Comparison of ENCODE assay signal across 37 mouse cellular contexts in genomic region chr17:31247144-31247543, GRCm38 (mm10). TPM values are rescaled to one million over a fixed set of nuclear protein-coding genes. Genes with fewer than 3 reads are reported as not detected.
DNase-seq lines count a peak whose midpoint lies in the region; ATAC-seq and TF ChIP-seq lines count a peak whose summit lies in the region.
"Had no signal": no experiment of that assay in that cellular context is flagged by ENCODE, and none has a peak within 500 bp of the region (broad histone marks: within the 10 kb centered on the region; RNA-seq: fewer than 3 reads in every experiment).

No protein-coding gene starts in this region.

- H3K4me3 ChIP-seq in lung, embryonic 14.5 days (ENCODE audit: low read depth, low read length), result no peak overlapping the region
- H3K4me3 ChIP-seq in embryonic facial prominence, embryonic 10.5 days, result no peak overlapping the region; the same call in 1 of the 2 replicates
- no peak overlapping the region for H3K4me3 ChIP-seq in stomach, postnatal 0 days (ENCODE audit: low read depth, low read length)
- H3K4me3 ChIP-seq: embryonic facial prominence, embryonic 15.5 days; heart, embryonic 12.5 days; hindbrain, embryonic 10.5 days; limb, embryonic 13.5 days; megakaryocyte, embryonic 14.5 days; midbrain, embryonic 13.5 days; neural tube, embryonic 13.5 days had no signal

- no peaks in the 10 kb centered on the region for H3K27me3 ChIP-seq in lung, embryonic 14.5 days (ENCODE audit: insufficient read depth, low read length)
- H3K27me3 ChIP-seq in embryonic facial prominence, embryonic 10.5 days (replicated peaks; ENCODE audit: low read depth, poor library complexity, severe bottlenecking), result no peaks in the 10 kb centered on the region
- no peaks in the 10 kb centered on the region for H3K27me3 ChIP-seq in stomach, postnatal 0 days (ENCODE audit: control insufficient read depth, insufficient read depth, low read length)
- H3K27me3 ChIP-seq: embryonic facial prominence, embryonic 15.5 days; limb, embryonic 13.5 days; megakaryocyte, embryonic 14.5 days; midbrain, embryonic 13.5 days; neural tube, embryonic 13.5 days had no signal

- no peak for TF ChIP-seq CTCF in lung, embryonic 14.5 days (IDR thresholded peaks at IDR 0.05; ENCODE audit: low read depth)
- no peak for TF ChIP-seq CTCF in stomach, postnatal 0 days (IDR thresholded peaks at IDR 0.05; ENCODE audit: low read depth)

- no peaks in the 10 kb centered on the region for H3K9me3 ChIP-seq in lung, embryonic 14.5 days (ENCODE audit: low read depth, low read length)
- no peaks in the 10 kb centered on the region for H3K9me3 ChIP-seq in embryonic facial prominence, embryonic 10.5 days
- no peaks in the 10 kb centered on the region for H3K9me3 ChIP-seq in stomach, postnatal 0 days (ENCODE audit: control insufficient read depth, low read length)
- H3K9me3 ChIP-seq: embryonic facial prominence, embryonic 15.5 days; hindbrain, embryonic 10.5 days; limb, embryonic 13.5 days; neural tube, embryonic 13.5 days had no signal

- ATAC-seq in lung, embryonic 14.5 days (ENCODE audit: insufficient read depth), result no peak
- peak; percentile 47 for ATAC-seq in stomach, postnatal 0 days (ENCODE audit: low FRiP score, low TSS enrichment)
- ATAC-seq: forebrain, embryonic 14.5 days; hindbrain, embryonic 16.5 days; midbrain, embryonic 13.5 days had no signal

- H3K36me3 ChIP-seq in lung, embryonic 14.5 days (ENCODE audit: insufficient read depth), result no peaks in the 10 kb centered on the region
- no peaks in the 10 kb centered on the region for H3K36me3 ChIP-seq in embryonic facial prominence, embryonic 10.5 days (replicated peaks)
- H3K36me3 ChIP-seq in stomach, postnatal 0 days (ENCODE audit: control insufficient read depth, insufficient read depth, low read length), result no peaks in the 10 kb centered on the region
- H3K36me3 ChIP-seq: embryonic facial prominence, embryonic 15.5 days; heart, embryonic 12.5 days; hindbrain, embryonic 10.5 days; limb, embryonic 13.5 days; midbrain, embryonic 13.5 days; neural tube, embryonic 13.5 days had no signal

- DNase-seq in heart, adult 11 months, result peak; percentile 84
- no peak for DNase-seq in heart, postnatal 4 days
- peak; percentile 11 for DNase-seq in lung, embryonic 14.5 days
- no peak for DNase-seq in lung, postnatal 36 days
- peak; percentile 25 for DNase-seq in embryonic facial prominence, embryonic 10.5 days (ENCODE audit: low spot score)
- DNase-seq in stomach, postnatal 0 days (ENCODE audit: low spot score), result no peak
- no peak for DNase-seq in urinary bladder, adult 18-20 months (ENCODE audit: low spot score in 2 of 2)
- no peak for DNase-seq in right cerebral cortex, postnatal 14 days
- DNase-seq: adrenal gland, postnatal 25 days; cerebellum, adult 18-20 months; cerebellum, postnatal 10 days; gastrocnemius, postnatal 25 days; heart, adult 18-20 months; kidney, adult 18-20 months; kidney, postnatal 14 days; layer of hippocampus, adult 9-11 months; lung, postnatal 4 days; right cerebral cortex, postnatal 25 days; thymus, adult 18-20 months; thymus, postnatal 25 days had no signal

- H3K4me2 ChIP-seq in lung, embryonic 14.5 days, result peak overlapping the region; percentile 18; the same call in 1 of the 2 replicates
- H3K4me2 ChIP-seq in stomach, postnatal 0 days (replicated peaks; ENCODE audit: low read depth), result no peak overlapping the region
- H3K4me2 ChIP-seq: embryonic facial prominence, embryonic 15.5 days; heart, embryonic 12.5 days; limb, embryonic 13.5 days; liver, embryonic 11.5 days; midbrain, embryonic 13.5 days; neural tube, embryonic 13.5 days had no signal

- WGBS in lung, embryonic 14.5 days, result 26% methylated on average over 5 of the region's 5 CpGs
- 40% methylated on average over 5 of the region's 5 CpGs for WGBS in embryonic facial prominence, embryonic 10.5 days
- WGBS in stomach, postnatal 0 days, result 21% methylated on average over 5 of the region's 5 CpGs

- TF ChIP-seq EP300 in stomach, postnatal 0 days (optimal IDR thresholded peaks at IDR 0.05), result no peak

- no peaks in the 10 kb centered on the region for H3K4me1 ChIP-seq in lung, embryonic 14.5 days (ENCODE audit: insufficient read depth)
- peaks cover 5% of the 10 kb centered on the region; the same call in 1 of the 2 replicates for H3K4me1 ChIP-seq in embryonic facial prominence, embryonic 10.5 days
- H3K4me1 ChIP-seq in stomach, postnatal 0 days (replicated peaks; ENCODE audit: control insufficient read depth, insufficient read depth), result no peaks in the 10 kb centered on the region
- H3K4me1 ChIP-seq: embryonic facial prominence, embryonic 15.5 days; limb, embryonic 13.5 days; midbrain, embryonic 13.5 days; neural tube, embryonic 13.5 days had no signal

- H3K27ac ChIP-seq in lung, embryonic 14.5 days (ENCODE audit: low read depth), result no peak overlapping the region
- H3K27ac ChIP-seq in embryonic facial prominence, embryonic 10.5 days (replicated peaks), result 0 out of 2 replicates have a peak overlapping the region, but pooled peaks have one; percentile 10
- H3K27ac ChIP-seq in stomach, postnatal 0 days (replicated peaks), result no peak overlapping the region
- H3K27ac ChIP-seq: embryonic facial prominence, embryonic 15.5 days; hindbrain, embryonic 10.5 days; limb, embryonic 13.5 days; midbrain, embryonic 13.5 days; neural tube, embryonic 13.5 days had no signal

- H3K9ac ChIP-seq in lung, embryonic 14.5 days, result no peak overlapping the region
- H3K9ac ChIP-seq in stomach, postnatal 0 days (ENCODE audit: low read length), result no peak overlapping the region
- H3K9ac ChIP-seq: embryonic facial prominence, embryonic 15.5 days; heart, embryonic 12.5 days; limb, embryonic 13.5 days; midbrain, embryonic 13.5 days; neural tube, embryonic 13.5 days had no signal

RNA-seq across cellular contexts. Expression of gene Rsph1, which starts 30.0 kb away (rescaled TPM):
- total RNA-seq in heart, postnatal 4 days (2021), result 1 to 10 TPM; 1.7 to 2.4 TPM
- 0.78 and 0.86 TPM in 2 replicates for polyA plus RNA-seq in lung, embryonic 14.5 days (2014; fragmentation: Nextera tagmentation; extraction: Ambion mirVana)
- 1.8 and 2.1 TPM in 2 replicates for polyA plus RNA-seq in embryonic facial prominence, embryonic 10.5 days (2016; fragmentation: Nextera tagmentation; extraction: Ambion mirVana)
- 0.87 and 0.99 TPM in 2 replicates for polyA plus RNA-seq in stomach, postnatal 0 days (2015; fragmentation: Nextera tagmentation; extraction: Ambion mirVana)
- total RNA-seq: common myeloid progenitor, adult 5-6 weeks had no signal

RNA-seq across cellular contexts. Expression of gene Slc37a1, which starts 39.4 kb away (rescaled TPM):
- 10 to 100 TPM; 10.8 to 11.6 TPM for total RNA-seq in heart, postnatal 4 days (2021)
- polyA plus RNA-seq in lung, embryonic 14.5 days (2014; fragmentation: Nextera tagmentation; extraction: Ambion mirVana), result 5.9 and 6.9 TPM in 2 replicates
- 5.3 and 7.7 TPM in 2 replicates for polyA plus RNA-seq in embryonic facial prominence, embryonic 10.5 days (2016; fragmentation: Nextera tagmentation; extraction: Ambion mirVana)
- 14.7 and 16.6 TPM in 2 replicates for polyA plus RNA-seq in stomach, postnatal 0 days (2015; fragmentation: Nextera tagmentation; extraction: Ambion mirVana)

RNA-seq across cellular contexts. Expression of gene Ubash3a, which starts 39.5 kb away (rescaled TPM):
- under 1 TPM; 0.12 to 0.23 TPM for total RNA-seq in heart, postnatal 4 days (2021)
- polyA plus RNA-seq in lung, embryonic 14.5 days (2014; fragmentation: Nextera tagmentation; extraction: Ambion mirVana), result 0.26 and 0.64 TPM in 2 replicates
- polyA plus RNA-seq in embryonic facial prominence, embryonic 10.5 days (2016; fragmentation: Nextera tagmentation; extraction: Ambion mirVana), result 0.20 and 0.34 TPM in 2 replicates
- 0.13 and 0.18 TPM in 2 replicates for polyA plus RNA-seq in stomach, postnatal 0 days (2015; fragmentation: Nextera tagmentation; extraction: Ambion mirVana)
- total RNA-seq: adrenal gland, postnatal 25 days; gastrocnemius, adult 18-20 months; left cerebral cortex, postnatal 14 days had no signal
- polyA plus RNA-seq: forebrain, embryonic 14.5 days; frontal cortex, adult 2 months; hindbrain, embryonic 16.5 days; neural tube, embryonic 13.5 days had no signal

RNA-seq across cellular contexts. Expression of gene Tmprss3, which starts 48.4 kb away (rescaled TPM):
- total RNA-seq in heart, postnatal 4 days (2021), result not detected
- polyA plus RNA-seq in lung, embryonic 14.5 days (2014; fragmentation: Nextera tagmentation; extraction: Ambion mirVana), result not detected in 2 replicates
- polyA plus RNA-seq in embryonic facial prominence, embryonic 10.5 days (2016; fragmentation: Nextera tagmentation; extraction: Ambion mirVana), result 0.05 TPM in 1 of 2 replicates, not detected in the other
- 0.39 TPM in 2 replicates for polyA plus RNA-seq in stomach, postnatal 0 days (2015; fragmentation: Nextera tagmentation; extraction: Ambion mirVana)
- total RNA-seq: adrenal gland, adult 18-20 months; adrenal gland, postnatal 25 days; gastrocnemius, adult 18-20 months; gastrocnemius, postnatal 25 days; heart, adult 18-20 months had no signal
- polyA plus RNA-seq: forebrain, embryonic 14.5 days; heart, embryonic 12.5 days; heart, postnatal 0 days; hindbrain, embryonic 10.5 days; hindbrain, embryonic 16.5 days; limb, embryonic 13.5 days; lung, embryonic 16.5 days; midbrain, embryonic 13.5 days; neural tube, embryonic 13.5 days had no signal

Comparison
In these comparisons a context has a peak if more than half of its experiments do, and no peak if none do; other contexts are left out.
1. DNase-seq: peak in heart, adult 11 months (single experiment), lung, embryonic 14.5 days (single experiment) and embryonic facial prominence, embryonic 10.5 days (single experiment); none in heart, postnatal 4 days (single experiment), lung, postnatal 36 days (single experiment), stomach, postnatal 0 days (single experiment), urinary bladder, adult 18-20 months (0 of 2) and right cerebral cortex, postnatal 14 days (single experiment).